Mouse (Mus musculus) intestine, embryonic 15.5 days (tissue): ENCODE measurements around the gene Soga1. TPM values are rescaled to one million over a fixed set of nuclear protein-coding genes. Genes with fewer than 3 reads are reported as not detected.

Experiments
- ATAC-seq: fragments of 200-750 bp; cut with Nextera tagmentation; 2 replicates; pipeline ENCODE4 v1.8.0; 2017; ENCODE audit warnings: moderate TSS enrichment, moderate library complexity
- H3K27ac ChIP-seq: fragments of 300-500 bp; sonication (generic); 2 replicates; pipeline ENCODE4 v1.5.1; 2015; ENCODE audit warnings: mild to moderate bottlenecking, inconsistent platforms
- H3K27me3 ChIP-seq: fragments of 300-500 bp; sonication (generic); replicated peaks from 2 replicates; pipeline ENCODE4 v1.6.1; 2015; ENCODE audit warnings: inconsistent platforms
- H3K36me3 ChIP-seq: fragments of 300-500 bp; sonication (generic); 2 replicates; pipeline ENCODE4 v1.6.1; 2015; ENCODE audit warnings: inconsistent platforms
- H3K4me1 ChIP-seq: fragments of 300-500 bp; sonication (generic); replicated peaks from 2 replicates; pipeline ENCODE4 v1.6.1; 2015; ENCODE audit warnings: inconsistent platforms
- H3K4me2 ChIP-seq: fragments of 300-500 bp; sonication (generic); replicated peaks from 2 replicates; pipeline ENCODE4 v1.6.1; 2015; ENCODE audit warnings: mild to moderate bottlenecking, inconsistent platforms
- H3K4me3 ChIP-seq: fragments of 300-500 bp; sonication (generic); replicated peaks from 2 replicates; pipeline ENCODE4 v1.5.1; 2015; ENCODE audit warnings: inconsistent platforms
- H3K9ac ChIP-seq: fragments of 300-500 bp; sonication (generic); 2 replicates; pipeline ENCODE4 v1.6.1; 2015; ENCODE audit warnings: inconsistent platforms
- H3K9me3 ChIP-seq: fragments of 300-500 bp; sonication (generic); 2 replicates; pipeline ENCODE4 v1.6.1; 2016; ENCODE audit warnings: inconsistent platforms
- WGBS: fragments of 180-500 bp; shearing (Covaris S2); methylation state at CpG from one replicate; pipeline ENCODE4 v1.1.7; 2015; 5-methylcytosine and 5-hydroxymethylcytosine counted together
- polyA plus RNA-seq: library from polyadenylated mRNA; unstranded; fragments of >200 nt; fragmentation: Nextera tagmentation; extraction: Ambion mirVana; gene quantifications from 2 replicates; pipeline ENCODE4 v1.2.1, GENCODE M21; 2015

Gene Soga1
- polyA plus RNA-seq, 1 experiment from 2014 or later: 2.0 TPM

DNA sequence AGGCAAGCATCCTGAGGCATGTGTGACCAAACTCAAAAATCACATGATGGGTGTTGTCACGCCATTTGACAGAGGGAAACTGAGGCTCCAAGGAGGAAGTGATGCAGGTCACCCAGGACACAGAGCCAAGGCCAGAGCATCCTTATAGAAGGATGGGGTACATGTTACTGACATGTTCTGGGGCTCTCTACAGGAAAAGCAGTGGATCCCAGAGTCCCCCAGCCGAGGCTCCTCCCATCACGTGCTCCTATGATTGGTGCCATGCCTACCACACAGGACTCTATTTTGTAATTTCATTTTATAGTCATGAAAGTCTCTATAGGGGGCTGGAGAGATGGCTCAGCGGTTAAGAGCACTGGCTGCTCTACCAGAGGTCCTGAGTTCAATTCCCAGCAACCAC, 21.3 kb downstream of the Soga1 start:
- no peak overlapping the region for H3K9ac ChIP-seq
- no peak overlapping the region for H3K27ac ChIP-seq
- H3K27me3 ChIP-seq: no peaks in the 10 kb centered on the region
- no peak overlapping the region for H3K4me2 ChIP-seq
- no peak for ATAC-seq
- H3K4me3 ChIP-seq: no peak overlapping the region
- peaks cover 15% of the 10 kb centered on the region for H3K4me1 ChIP-seq
- H3K9me3 ChIP-seq: no peaks in the 10 kb centered on the region
- H3K36me3 ChIP-seq: peaks cover 10% of the 10 kb centered on the region; the same call in 1 of the 2 replicates
- 86% methylated on average over 4 of the region's 4 CpGs for WGBS

DNA sequence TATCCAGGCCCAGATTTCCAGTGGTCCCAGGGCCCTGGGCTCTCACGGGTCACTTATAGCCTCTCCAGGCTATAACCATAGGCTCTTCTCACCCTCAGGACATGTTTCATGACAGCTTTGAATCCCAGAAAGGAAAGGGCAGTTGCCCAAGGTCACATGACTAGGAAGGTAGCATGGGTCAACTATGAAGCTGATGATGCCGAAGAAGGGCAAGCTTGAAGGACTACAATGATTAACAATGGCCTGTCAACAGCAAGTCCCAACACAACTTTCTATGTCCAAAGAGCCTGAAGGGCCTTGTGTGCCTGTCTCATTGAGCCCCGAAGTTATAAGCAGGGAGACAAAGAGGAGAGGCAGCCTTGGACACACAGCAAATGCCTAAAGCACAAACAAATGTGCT, 21.9 kb downstream of the Soga1 start:
- Histone ChIP-seq H3K4me3 (no peak overlapping the region), H3K27me3 (no peaks in the 10 kb centered on the region), H3K36me3 (peaks cover 15% of the 10 kb centered on the region), H3K4me1 (peaks cover 15% of the 10 kb centered on the region), H3K27ac (no peak overlapping the region), H3K9me3 (no peaks in the 10 kb centered on the region), H3K4me2 (no peak overlapping the region), H3K9ac (no peak overlapping the region)
- WGBS: 94% methylated on average over 3 of the region's 3 CpGs
- ATAC-seq: no peak

DNA sequence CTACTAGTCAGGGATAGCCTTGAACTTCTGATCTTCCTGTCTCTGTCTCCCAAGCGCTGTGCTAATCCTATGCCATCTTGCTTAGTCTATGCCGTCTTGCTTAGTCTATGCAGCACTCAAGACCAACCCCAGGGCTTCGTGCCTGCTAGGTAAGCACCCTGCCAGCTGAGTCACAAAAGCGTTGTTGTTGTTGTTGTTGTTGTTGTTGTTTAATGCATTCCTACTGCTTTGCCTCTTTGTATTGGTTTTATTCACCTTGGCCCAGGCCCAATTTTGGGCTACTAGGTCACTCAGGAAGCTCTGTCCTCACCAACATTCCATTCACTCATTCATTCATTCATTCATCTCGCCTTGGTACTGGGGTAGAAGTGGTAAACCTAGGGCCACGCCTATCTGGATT, 23.3 kb downstream of the Soga1 start:
- Histone ChIP-seq H3K4me1 (peaks cover 15% of the 10 kb centered on the region), H3K36me3 (peaks cover 16% of the 10 kb centered on the region), H3K4me2 (no peak overlapping the region), H3K27me3 (no peaks in the 10 kb centered on the region), H3K9me3 (no peaks in the 10 kb centered on the region), H3K27ac (no peak overlapping the region; the same call in 1 of the 2 replicates), H3K9ac (no peak overlapping the region), H3K4me3 (no peak overlapping the region)
- WGBS: 89% methylated on average over 6 of the region's 6 CpGs
- no peak for ATAC-seq

GRCm38 (mm10) chr2:157054816-157055215, 24.2 kb downstream of the Soga1 start:
- no peak overlapping the region for H3K4me2 ChIP-seq
- H3K4me3 ChIP-seq: no peak overlapping the region
- no peak overlapping the region for H3K27ac ChIP-seq
- peaks cover 15% of the 10 kb centered on the region for H3K4me1 ChIP-seq
- H3K27me3 ChIP-seq: no peaks in the 10 kb centered on the region
- WGBS: 77% methylated on average over 5 of the region's 5 CpGs
- no peaks in the 10 kb centered on the region for H3K9me3 ChIP-seq
- H3K9ac ChIP-seq: no peak overlapping the region
- no peak for ATAC-seq
- peaks cover 21% of the 10 kb centered on the region for H3K36me3 ChIP-seq

DNA sequence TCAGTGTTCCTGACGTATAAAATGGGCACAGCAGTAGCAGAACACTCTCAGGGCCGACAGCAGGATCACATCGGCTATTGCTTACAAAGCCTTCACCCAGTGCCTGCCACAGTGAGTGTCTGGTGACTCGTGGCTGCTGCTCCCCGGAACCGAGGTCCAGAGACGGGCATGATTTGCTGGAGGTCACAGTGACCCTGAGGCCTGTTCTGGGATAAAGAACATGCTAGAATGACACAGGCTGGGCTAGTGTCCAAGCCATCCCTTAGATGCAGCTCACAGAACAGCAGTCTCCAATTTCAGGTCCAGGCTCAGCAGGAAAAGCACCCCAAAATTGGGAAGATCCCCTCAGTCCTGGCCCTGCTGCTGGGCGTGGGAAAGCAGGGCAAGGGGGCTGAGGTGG, 24.8 kb downstream of the Soga1 start:
- 84% methylated on average over 8 of the region's 8 CpGs for WGBS
- Histone ChIP-seq H3K9me3 (no peaks in the 10 kb centered on the region), H3K4me1 (peaks cover 11% of the 10 kb centered on the region), H3K9ac (no peak overlapping the region), H3K4me3 (no peak overlapping the region), H3K27me3 (no peaks in the 10 kb centered on the region), H3K36me3 (peaks cover 21% of the 10 kb centered on the region), H3K4me2 (no peak overlapping the region), H3K27ac (no peak overlapping the region)
- no peak for ATAC-seq

DNA sequence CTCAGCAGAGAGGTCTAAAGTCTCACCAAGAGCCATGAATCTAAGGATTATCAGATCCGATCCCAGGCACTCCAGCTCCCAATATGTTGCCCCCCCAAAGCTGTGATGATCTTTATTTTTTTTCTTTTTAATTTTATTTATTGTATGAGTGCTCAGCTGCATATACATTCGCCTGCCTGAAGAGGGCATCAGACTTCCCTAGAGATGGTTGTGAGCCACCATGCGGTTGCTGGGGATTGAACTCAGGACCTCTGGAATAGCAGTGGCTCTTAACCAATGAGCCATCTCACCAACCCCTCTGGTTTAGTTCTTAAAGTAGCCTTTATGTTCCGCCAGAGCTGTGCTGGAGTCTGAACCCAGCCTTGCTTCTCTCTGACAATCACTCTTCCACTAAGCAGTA, 25.3 kb downstream of the Soga1 start:
- WGBS: 79% methylated on average over 4 of the region's 4 CpGs
- Histone ChIP-seq H3K27ac (no peak overlapping the region), H3K9ac (no peak overlapping the region), H3K36me3 (peaks cover 21% of the 10 kb centered on the region), H3K4me2 (no peak overlapping the region), H3K9me3 (no peaks in the 10 kb centered on the region), H3K4me3 (no peak overlapping the region), H3K4me1 (peaks cover 7% of the 10 kb centered on the region), H3K27me3 (no peaks in the 10 kb centered on the region)
- no peak for ATAC-seq

DNA sequence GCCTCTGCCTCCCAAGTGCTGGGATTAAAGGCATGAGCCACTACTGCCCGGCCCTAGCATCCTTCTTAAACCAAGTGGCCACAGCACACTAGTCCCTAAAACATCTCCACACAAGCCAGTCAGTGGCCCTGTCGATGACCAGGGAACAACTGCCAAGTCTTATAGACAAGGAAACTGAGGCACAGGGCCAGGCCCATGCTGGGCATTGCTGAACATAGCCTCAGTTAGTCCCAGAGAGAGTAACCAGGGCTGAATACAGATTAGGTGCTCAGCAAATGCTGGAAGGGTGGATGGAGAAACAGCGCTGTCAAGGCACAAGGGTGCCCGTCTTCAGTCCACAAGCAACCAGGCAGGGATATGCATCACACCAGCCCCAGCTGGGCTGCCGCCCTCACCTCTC, 25.9 kb downstream of the Soga1 start:
- Histone ChIP-seq H3K9ac (no peak overlapping the region), H3K9me3 (no peaks in the 10 kb centered on the region), H3K4me2 (no peak overlapping the region), H3K36me3 (peaks cover 21% of the 10 kb centered on the region), H3K4me3 (no peak overlapping the region), H3K4me1 (peaks cover under 1% of the 10 kb centered on the region; the same call in 1 of the 2 replicates), H3K27me3 (no peaks in the 10 kb centered on the region), H3K27ac (no peak overlapping the region)
- WGBS: 94% methylated on average over 5 of the region's 5 CpGs
- ATAC-seq: no peak

DNA sequence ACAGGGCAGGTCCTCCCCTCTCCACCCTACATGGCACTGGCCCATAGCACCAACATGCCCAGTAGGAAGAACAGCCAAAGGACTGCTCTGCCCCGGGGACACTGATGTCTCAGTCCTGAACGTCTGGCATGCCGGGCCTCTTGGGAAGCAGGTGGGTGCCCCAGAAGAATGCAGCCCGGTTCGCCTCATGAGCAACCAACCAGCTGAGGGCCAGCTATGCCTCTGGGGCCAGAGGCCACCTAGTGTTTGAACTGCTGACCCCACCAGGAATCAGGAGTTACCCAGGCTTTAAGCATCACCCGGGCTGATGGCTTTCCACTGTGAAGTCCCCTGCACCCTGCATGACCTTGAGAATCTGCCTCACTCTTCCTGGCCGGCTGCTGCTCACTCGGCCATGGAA, 26.6 kb downstream of the Soga1 start:
- H3K4me2 ChIP-seq: no peak overlapping the region
- no peak overlapping the region for H3K9ac ChIP-seq
- no peak overlapping the region for H3K27ac ChIP-seq
- H3K36me3 ChIP-seq: peaks cover 21% of the 10 kb centered on the region
- H3K27me3 ChIP-seq: no peaks in the 10 kb centered on the region
- no peaks in the 10 kb centered on the region for H3K9me3 ChIP-seq
- H3K4me1 ChIP-seq: no peaks in the 10 kb centered on the region; the same call in 1 of the 2 replicates
- ATAC-seq: no peak
- H3K4me3 ChIP-seq: no peak overlapping the region
- 83% methylated on average over 8 of the region's 8 CpGs for WGBS

DNA sequence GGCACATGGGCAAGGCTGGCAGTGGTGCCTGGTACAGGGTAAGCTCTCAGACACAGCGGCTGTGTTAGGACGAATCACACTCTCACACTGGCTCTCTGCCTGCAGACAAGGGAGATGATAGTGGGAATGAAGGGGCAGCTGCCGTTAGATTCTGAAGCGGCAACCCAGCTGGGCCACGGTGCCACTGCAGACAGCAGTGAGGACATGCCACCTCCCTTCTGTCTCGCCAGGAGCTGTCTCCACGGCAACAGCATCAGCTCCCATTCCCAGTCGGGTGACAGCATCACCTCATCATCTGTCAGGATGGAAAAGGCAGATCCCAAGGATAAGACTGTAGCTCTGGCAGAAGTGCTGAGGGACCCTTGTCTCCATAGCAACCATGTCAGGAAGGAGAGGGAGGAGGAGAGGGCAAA, 29.2 kb downstream of the Soga1 start:
- Histone ChIP-seq H3K9me3 (no peaks in the 10 kb centered on the region), H3K27ac (no peak overlapping the region), H3K36me3 (peaks cover 26% of the 10 kb centered on the region), H3K9ac (no peak overlapping the region), H3K4me3 (no peak overlapping the region), H3K4me2 (no peak overlapping the region), H3K27me3 (no peaks in the 10 kb centered on the region), H3K4me1 (no peaks in the 10 kb centered on the region; the same call in 1 of the 2 replicates)
- ATAC-seq: no peak
- WGBS: 73% methylated on average over 8 of the region's 8 CpGs

- Histone ChIP-seq H3K4me2 (no peak overlapping the region), H3K9me3 (no peaks in the 10 kb centered on the region), H3K4me1 (no peaks in the 10 kb centered on the region), H3K36me3 (peaks cover 27% of the 10 kb centered on the region), H3K27ac (no peak overlapping the region), H3K27me3 (no peaks in the 10 kb centered on the region), H3K9ac (no peak overlapping the region), H3K4me3 (no peak overlapping the region)
- no peak for ATAC-seq
- 83% methylated on average over 13 of the region's 13 CpGs for WGBS
Observed at GRCm38 (mm10) chr2:157048395-157049181, 30.5 kb downstream of the Soga1 start.

DNA sequence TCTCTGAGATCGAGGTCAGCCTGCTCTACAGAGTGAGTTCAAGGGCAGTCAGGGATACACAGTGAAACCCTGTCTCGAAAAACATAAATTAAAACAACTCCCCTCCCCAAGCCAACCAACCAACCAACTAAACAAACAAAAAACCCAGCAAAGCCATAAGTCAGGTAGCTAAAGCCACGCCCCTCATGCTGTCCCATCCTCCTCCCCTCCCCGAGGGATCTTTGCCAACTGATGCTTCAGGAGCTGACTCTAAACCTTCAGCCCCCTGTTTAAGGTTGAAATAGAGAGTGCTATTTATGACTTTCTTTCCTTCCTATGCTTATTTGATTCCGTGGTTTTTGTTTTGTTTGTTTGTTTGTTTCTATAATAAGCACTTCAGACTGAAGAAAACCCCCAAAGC, 32.1 kb downstream of the Soga1 start:
- Histone ChIP-seq H3K9ac (no peak overlapping the region), H3K4me3 (no peak overlapping the region), H3K4me1 (no peaks in the 10 kb centered on the region), H3K4me2 (no peak overlapping the region), H3K9me3 (no peaks in the 10 kb centered on the region), H3K27ac (no peak overlapping the region), H3K36me3 (peaks cover 16% of the 10 kb centered on the region; the same call in 1 of the 2 replicates), H3K27me3 (no peaks in the 10 kb centered on the region)
- no peak for ATAC-seq
- WGBS: 86% methylated on average over 5 of the region's 5 CpGs

DNA sequence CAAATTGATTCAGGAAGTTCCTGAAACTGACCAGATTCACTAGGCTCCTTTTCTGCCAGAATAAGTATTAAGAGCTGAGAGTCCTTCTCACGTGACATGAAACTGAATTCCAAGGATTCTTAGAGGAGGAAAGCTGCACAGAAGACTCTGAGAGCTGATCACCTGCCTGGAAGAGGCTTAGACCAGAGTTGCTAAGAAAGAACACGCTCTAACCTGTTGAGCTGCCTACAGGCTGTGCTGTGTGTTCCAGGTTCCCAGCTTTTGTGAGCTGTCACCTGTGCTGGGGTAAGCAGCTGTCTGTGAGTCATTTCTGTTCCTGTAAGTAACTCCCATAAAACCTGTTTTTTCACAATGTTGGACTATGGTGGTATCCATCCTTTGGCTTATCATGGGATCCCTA, 33.1 kb downstream of the Soga1 start:
- Histone ChIP-seq H3K4me3 (no peak overlapping the region), H3K27ac (no peak overlapping the region), H3K9me3 (no peaks in the 10 kb centered on the region), H3K36me3 (peaks cover 23% of the 10 kb centered on the region; the same call in 1 of the 2 replicates), H3K4me2 (no peak overlapping the region), H3K9ac (no peak overlapping the region), H3K27me3 (no peaks in the 10 kb centered on the region), H3K4me1 (no peaks in the 10 kb centered on the region)
- 90% methylated on average over 2 of the region's 2 CpGs for WGBS
- ATAC-seq: no peak

DNA sequence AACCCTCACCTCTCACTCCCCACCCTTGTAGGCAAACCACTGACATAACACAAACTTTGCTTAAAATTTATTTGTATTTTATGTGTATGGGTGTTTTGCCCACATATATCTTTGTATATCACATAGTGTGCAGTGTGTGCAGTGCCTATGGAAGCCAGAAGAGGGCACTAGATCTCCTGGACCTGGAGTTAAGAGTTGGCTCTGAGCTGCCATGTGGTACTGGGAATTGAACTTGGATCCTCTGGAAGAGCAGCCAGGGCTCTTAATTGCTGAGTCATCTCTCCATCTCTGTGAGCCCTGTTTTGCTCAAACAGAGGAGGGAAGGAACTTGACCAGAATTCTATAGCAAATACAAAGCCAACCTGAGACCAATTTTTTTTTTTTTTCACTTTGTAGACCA, 35.1 kb downstream of the Soga1 start:
- H3K4me2 ChIP-seq: no peak overlapping the region
- ATAC-seq: no peak
- no peak overlapping the region for H3K9ac ChIP-seq
- no peaks in the 10 kb centered on the region for H3K4me1 ChIP-seq
- H3K9me3 ChIP-seq: no peaks in the 10 kb centered on the region
- no peak overlapping the region for H3K27ac ChIP-seq
- peaks cover 32% of the 10 kb centered on the region for H3K36me3 ChIP-seq
- H3K4me3 ChIP-seq: no peak overlapping the region
- no peaks in the 10 kb centered on the region for H3K27me3 ChIP-seq
